In genomic region chr4:64563996-64564395, GRCm38 (mm10) we compare ENCODE assay signal across 22 mouse cellular contexts.
A peak's percentile ranks its signal among the peaks of the same experiment; 100 is the strongest.
DNase-seq lines count a peak whose midpoint lies in the region; ATAC-seq and TF ChIP-seq lines count a peak whose summit lies in the region.
"Had no signal": no experiment of that assay in that cellular context is flagged by ENCODE, and none has a peak within 500 bp of the region (broad histone marks: within the 10 kb centered on the region; RNA-seq: fewer than 3 reads in every experiment).

No protein-coding gene starts in this region.

- no peaks in the 10 kb centered on the region for H3K9me3 ChIP-seq in embryonic facial prominence, embryonic 11.5 days (replicated peaks; ENCODE audit: control insufficient read depth, low read length)
- H3K9me3 ChIP-seq in embryonic facial prominence, embryonic 10.5 days: no peaks in the 10 kb centered on the region
- H3K9me3 ChIP-seq in forebrain, embryonic 11.5 days (ENCODE audit: control insufficient read depth, low read length): no peaks in the 10 kb centered on the region
- no peaks in the 10 kb centered on the region for H3K9me3 ChIP-seq in hindbrain, embryonic 12.5 days (replicated peaks)
- H3K9me3 ChIP-seq: embryonic facial prominence, embryonic 12.5 days; forebrain, embryonic 10.5 days; forebrain, embryonic 15.5 days; heart, embryonic 13.5 days had no signal

- POLR2A ChIA-PET in Patski (lab: Charles Lee): interaction anchor here (0.9 to 1.1 kb wide), 2 partner anchors 9 to 249 kb away, joined by 3 read pairs; no protein-coding TSS in a partner anchor

- no peak overlapping the region for H3K4me2 ChIP-seq in embryonic facial prominence, embryonic 11.5 days (ENCODE audit: low read depth, low read length)
- H3K4me2 ChIP-seq in forebrain, embryonic 11.5 days (ENCODE audit: low read depth, low read length, severe bottlenecking): no peak overlapping the region
- no peak overlapping the region for H3K4me2 ChIP-seq in hindbrain, embryonic 12.5 days (replicated peaks)
- H3K4me2 ChIP-seq: embryonic facial prominence, embryonic 12.5 days; forebrain, embryonic 15.5 days; heart, embryonic 13.5 days had no signal

- no peak for TF ChIP-seq CTCF in Patski (IDR thresholded peaks at IDR 0.05)

- no peaks in the 10 kb centered on the region for H3K36me3 ChIP-seq in embryonic facial prominence, embryonic 11.5 days (replicated peaks; ENCODE audit: control insufficient read depth, insufficient read depth, low read depth, low read length)
- no peaks in the 10 kb centered on the region for H3K36me3 ChIP-seq in embryonic facial prominence, embryonic 10.5 days (replicated peaks)
- H3K36me3 ChIP-seq in forebrain, embryonic 11.5 days (ENCODE audit: control insufficient read depth, insufficient read depth, low read length): no peaks in the 10 kb centered on the region
- no peaks in the 10 kb centered on the region for H3K36me3 ChIP-seq in hindbrain, embryonic 12.5 days
- H3K36me3 ChIP-seq: embryonic facial prominence, embryonic 12.5 days; forebrain, embryonic 10.5 days; forebrain, embryonic 15.5 days; heart, embryonic 13.5 days had no signal

- H3K4me3 ChIP-seq in embryonic facial prominence, embryonic 11.5 days (ENCODE audit: low read depth, low read length): no peak overlapping the region
- no peak overlapping the region for H3K4me3 ChIP-seq in embryonic facial prominence, embryonic 10.5 days
- no peak overlapping the region for H3K4me3 ChIP-seq in forebrain, embryonic 11.5 days (ENCODE audit: low read depth, low read length)
- no peak overlapping the region for H3K4me3 ChIP-seq in hindbrain, embryonic 12.5 days
- H3K4me3 ChIP-seq: embryonic facial prominence, embryonic 12.5 days; erythroblast, embryonic 14.5 days; forebrain, embryonic 10.5 days; forebrain, embryonic 15.5 days; heart, embryonic 13.5 days had no signal

- 94% methylated on average over 3 of the region's 3 CpGs for WGBS in embryonic facial prominence, embryonic 11.5 days
- WGBS in embryonic facial prominence, embryonic 10.5 days: 91% methylated on average over 3 of the region's 3 CpGs
- 92% methylated on average over 3 of the region's 3 CpGs for whole genome bisulfite sequencing in forebrain, embryonic 11.5 days
- WGBS in hindbrain, embryonic 12.5 days: 81% methylated on average over 3 of the region's 3 CpGs

- CTCF ChIA-PET in Patski (lab: Charles Lee): interaction anchor here (1.5 to 1.7 kb wide), 2 partner anchors 21 to 31 kb away, joined by 4 to 5 read pairs; no protein-coding TSS in a partner anchor

- peak; percentile 7 for DNase-seq in embryonic facial prominence, embryonic 11.5 days (ENCODE audit: low spot score)
- no peak for DNase-seq in embryonic facial prominence, embryonic 10.5 days (ENCODE audit: low spot score)
- DNase-seq in 3134 (ENCODE audit: extremely low read depth, insufficient read length, low spot score) (peak; percentile 14), Patski (ENCODE audit: low read depth, low spot score) (peak; percentile 17)
- DNase-seq in mesoderm, embryonic 11.5 days (ENCODE audit: low read depth, low spot score): peak; percentile 7
- DNase-seq in forebrain, embryonic 11.5 days (ENCODE audit: low spot score): no peak
- DNase-seq: adrenal gland, postnatal 14 days; cerebellum, adult 2 months; gastrocnemius, postnatal 36 days; heart, adult 11 months; heart, postnatal 36 days had no signal

- H3K4me1 ChIP-seq in embryonic facial prominence, embryonic 11.5 days (ENCODE audit: control insufficient read depth, insufficient read depth, low read length): no peaks in the 10 kb centered on the region
- no peaks in the 10 kb centered on the region for H3K4me1 ChIP-seq in embryonic facial prominence, embryonic 10.5 days
- no peaks in the 10 kb centered on the region for H3K4me1 ChIP-seq in forebrain, embryonic 11.5 days (replicated peaks; ENCODE audit: control insufficient read depth, insufficient read depth, low read length)
- no peaks in the 10 kb centered on the region for H3K4me1 ChIP-seq in hindbrain, embryonic 12.5 days
- H3K4me1 ChIP-seq: embryonic facial prominence, embryonic 12.5 days; forebrain, embryonic 10.5 days; forebrain, embryonic 15.5 days; heart, embryonic 13.5 days had no signal

- H3K9ac ChIP-seq in embryonic facial prominence, embryonic 11.5 days (replicated peaks; ENCODE audit: low read length): no peak overlapping the region
- H3K9ac ChIP-seq in forebrain, embryonic 11.5 days (ENCODE audit: low read length): no peak overlapping the region
- no peak overlapping the region for H3K9ac ChIP-seq in hindbrain, embryonic 12.5 days
- H3K9ac ChIP-seq: embryonic facial prominence, embryonic 12.5 days; forebrain, embryonic 15.5 days; heart, embryonic 13.5 days had no signal

- H3K27ac ChIP-seq in embryonic facial prominence, embryonic 11.5 days (replicated peaks; ENCODE audit: low read depth, low read length): no peak overlapping the region
- no peak overlapping the region for H3K27ac ChIP-seq in embryonic facial prominence, embryonic 10.5 days (replicated peaks)
- no peak overlapping the region for H3K27ac ChIP-seq in forebrain, embryonic 11.5 days (ENCODE audit: low read depth, low read length)
- no peak overlapping the region for H3K27ac ChIP-seq in hindbrain, embryonic 12.5 days
- H3K27ac ChIP-seq: embryonic facial prominence, embryonic 12.5 days; forebrain, embryonic 10.5 days; forebrain, embryonic 15.5 days; heart, embryonic 13.5 days had no signal

- in situ Hi-C loops in Patski (cut with MboI; ENCODE audit: low pct_unique_long_range_greater_than_20kb): no loop called here

- no peaks in the 10 kb centered on the region for H3K27me3 ChIP-seq in embryonic facial prominence, embryonic 11.5 days (ENCODE audit: control insufficient read depth, insufficient read depth, low read length)
- no peaks in the 10 kb centered on the region for H3K27me3 ChIP-seq in embryonic facial prominence, embryonic 10.5 days (replicated peaks; ENCODE audit: low read depth, poor library complexity, severe bottlenecking)
- no peaks in the 10 kb centered on the region for H3K27me3 ChIP-seq in Patski
- no peaks in the 10 kb centered on the region for H3K27me3 ChIP-seq in forebrain, embryonic 11.5 days (ENCODE audit: control insufficient read depth, insufficient read depth, low read length)
- no peaks in the 10 kb centered on the region for H3K27me3 ChIP-seq in hindbrain, embryonic 12.5 days
- H3K27me3 ChIP-seq: CH12.LX; embryonic facial prominence, embryonic 12.5 days; forebrain, embryonic 15.5 days; heart, embryonic 13.5 days had no signal

- ATAC-seq in embryonic facial prominence, embryonic 11.5 days (replicated peaks; ENCODE audit: insufficient number of reproducible peaks, low FRiP score, low TSS enrichment, low read depth): no peak
- ATAC-seq in Patski: peak; percentile 60
- no peak for ATAC-seq in forebrain, embryonic 11.5 days (replicated peaks; ENCODE audit: low FRiP score)
- ATAC-seq in hindbrain, embryonic 12.5 days (ENCODE audit: low FRiP score): no peak
- ATAC-seq: activated CD4-positive, CD25-positive, alpha-beta regulatory T cell, adult 4 months; forebrain, embryonic 15.5 days; hindbrain, embryonic 16.5 days; inflammation-experienced regulatory T-cells, adult 6 months; intestine, postnatal 0 days had no signal

Comparison
In these comparisons a context has a peak if more than half of its experiments do, and no peak if none do; other contexts are left out.
1. DNase-seq: peak in embryonic facial prominence, embryonic 11.5 days (single experiment), 3134 (single experiment), Patski (single experiment) and mesoderm, embryonic 11.5 days (single experiment); none in embryonic facial prominence, embryonic 10.5 days (single experiment) and forebrain, embryonic 11.5 days (single experiment).